Mouse (Mus musculus): ENCODE measurements at regions not wholly inside any gene's neighbourhood (a gene's known extent, or its start where the extent isn't known, plus 50 kb on each side); places are given as distances from the start of the nearest gene placed in this dataset.

- H3K4me1 ChIP-seq = peaks cover 7% of the 10 kb centered on the region
- no peak overlapping the region for H3K9ac ChIP-seq
- H3K27ac ChIP-seq = no peak overlapping the region
- no peaks in the 10 kb centered on the region for H3K27me3 ChIP-seq (replicated peaks)
- no peaks in the 10 kb centered on the region for H3K36me3 ChIP-seq
- no peak overlapping the region for H3K4me3 ChIP-seq
- ATAC-seq = no peak
- no peak overlapping the region for H3K4me2 ChIP-seq
- no peaks in the 10 kb centered on the region for H3K9me3 ChIP-seq (replicated peaks)
- WGBS (ENCODE audit: insufficient replicate concordance) = 57% methylated on average over 3 of the region's 3 CpGs
These were observed 147.2 kb upstream of the Irf2bp2 start for GRCm38 (mm10) chr8:126741031-126741430.

GRCm38 (mm10) chr8:126739768-126740167 is 146.0 kb upstream of the Irf2bp2 start:
- Histone ChIP-seq H3K9ac (no peak overlapping the region), H3K4me1 (peaks cover 17% of the 10 kb centered on the region), H3K27me3 (replicated peaks) (no peaks in the 10 kb centered on the region), H3K9me3 (replicated peaks) (no peaks in the 10 kb centered on the region), H3K27ac (no peak overlapping the region), H3K36me3 (no peaks in the 10 kb centered on the region), H3K4me3 (no peak overlapping the region), H3K4me2 (no peak overlapping the region)
- 75% methylated on average over 10 of the region's 10 CpGs for WGBS (ENCODE audit: insufficient replicate concordance)
- no peak for ATAC-seq

GRCm38 (mm10) chr8:126737032-126737431 is 143.2 kb upstream of the Irf2bp2 start:
- no peak for ATAC-seq
- WGBS (ENCODE audit: insufficient replicate concordance) = 51% methylated on average over 5 of the region's 5 CpGs
- Histone ChIP-seq H3K4me3 (no peak overlapping the region), H3K9me3 (replicated peaks) (no peaks in the 10 kb centered on the region), H3K4me2 (no peak overlapping the region), H3K27ac (0 out of 2 replicates have a peak overlapping the region, but pooled peaks have one; percentile 47), H3K9ac (no peak overlapping the region), H3K4me1 (peaks cover 18% of the 10 kb centered on the region), H3K36me3 (no peaks in the 10 kb centered on the region), H3K27me3 (replicated peaks) (no peaks in the 10 kb centered on the region)

GRCm38 (mm10) chr8:126736441-126736962 is 142.7 kb upstream of the Irf2bp2 start:
- no peaks in the 10 kb centered on the region for H3K27me3 ChIP-seq (replicated peaks)
- WGBS (ENCODE audit: insufficient replicate concordance) = 50% methylated on average over 10 of the region's 10 CpGs
- peaks cover 18% of the 10 kb centered on the region for H3K4me1 ChIP-seq
- peak; percentile 40 for ATAC-seq
- no peak overlapping the region for H3K9ac ChIP-seq
- H3K4me2 ChIP-seq = no peak overlapping the region
- no peak overlapping the region for H3K4me3 ChIP-seq
- H3K36me3 ChIP-seq = no peaks in the 10 kb centered on the region
- H3K27ac ChIP-seq = peak overlapping the region; percentile 85
- no peaks in the 10 kb centered on the region for H3K9me3 ChIP-seq (replicated peaks)

- Histone ChIP-seq H3K4me1 (peaks cover 18% of the 10 kb centered on the region), H3K4me3 (no peak overlapping the region), H3K27ac (peak overlapping the region; percentile 85), H3K9me3 (replicated peaks) (no peaks in the 10 kb centered on the region), H3K4me2 (no peak overlapping the region), H3K36me3 (no peaks in the 10 kb centered on the region), H3K9ac (no peak overlapping the region), H3K27me3 (replicated peaks) (no peaks in the 10 kb centered on the region)
- WGBS (ENCODE audit: insufficient replicate concordance) = 60% methylated on average over 25 of the region's 25 CpGs
- ATAC-seq = peak; percentile 57
These were observed 142.0 kb upstream of the Irf2bp2 start for GRCm38 (mm10) chr8:126735488-126736440.

- Histone ChIP-seq H3K4me2 (no peak overlapping the region), H3K27me3 (replicated peaks) (no peaks in the 10 kb centered on the region), H3K36me3 (no peaks in the 10 kb centered on the region), H3K27ac (peak overlapping the region; percentile 49), H3K9ac (no peak overlapping the region), H3K4me3 (no peak overlapping the region), H3K9me3 (replicated peaks) (no peaks in the 10 kb centered on the region), H3K4me1 (peaks cover 18% of the 10 kb centered on the region)
- 63% methylated on average over 7 of the region's 7 CpGs for WGBS (ENCODE audit: insufficient replicate concordance)
- no peak for ATAC-seq
These were observed 141.1 kb upstream of the Irf2bp2 start for GRCm38 (mm10) chr8:126734743-126735487.

GRCm38 (mm10) chr8:126733779-126734178 is 140.0 kb upstream of the Irf2bp2 start:
- H3K4me2 ChIP-seq = no peak overlapping the region
- WGBS (ENCODE audit: insufficient replicate concordance) = 62% methylated on average over 6 of the region's 6 CpGs
- no peak overlapping the region for H3K4me3 ChIP-seq
- no peaks in the 10 kb centered on the region for H3K9me3 ChIP-seq (replicated peaks)
- no peaks in the 10 kb centered on the region for H3K36me3 ChIP-seq
- no peak overlapping the region for H3K27ac ChIP-seq
- H3K27me3 ChIP-seq (replicated peaks) = no peaks in the 10 kb centered on the region
- peaks cover 18% of the 10 kb centered on the region for H3K4me1 ChIP-seq
- no peak overlapping the region for H3K9ac ChIP-seq
- no peak for ATAC-seq

GRCm38 (mm10) chr8:126733307-126733706 is 139.5 kb upstream of the Irf2bp2 start:
- Histone ChIP-seq H3K4me1 (peaks cover 18% of the 10 kb centered on the region), H3K36me3 (no peaks in the 10 kb centered on the region), H3K27me3 (replicated peaks) (no peaks in the 10 kb centered on the region), H3K9me3 (replicated peaks) (no peaks in the 10 kb centered on the region), H3K27ac (no peak overlapping the region), H3K4me3 (no peak overlapping the region), H3K9ac (no peak overlapping the region), H3K4me2 (no peak overlapping the region)
- WGBS (ENCODE audit: insufficient replicate concordance) = 66% methylated on average over 7 of the region's 7 CpGs
- ATAC-seq = no peak

GRCm38 (mm10) chr8:126730017-126730631 is 136.3 kb upstream of the Irf2bp2 start:
- Histone ChIP-seq H3K9me3 (replicated peaks) (no peaks in the 10 kb centered on the region), H3K27me3 (replicated peaks) (no peaks in the 10 kb centered on the region), H3K9ac (no peak overlapping the region), H3K36me3 (no peaks in the 10 kb centered on the region), H3K4me2 (no peak overlapping the region), H3K4me1 (peaks cover 4% of the 10 kb centered on the region; the same call in 1 of the 2 replicates), H3K4me3 (no peak overlapping the region), H3K27ac (no peak overlapping the region)
- WGBS (ENCODE audit: insufficient replicate concordance) = 62% methylated on average over 2 of the region's 3 CpGs
- ATAC-seq = no peak

GRCm38 (mm10) chr8:126728987-126729632 is 135.3 kb upstream of the Irf2bp2 start:
- Histone ChIP-seq H3K36me3 (no peaks in the 10 kb centered on the region), H3K9me3 (replicated peaks) (no peaks in the 10 kb centered on the region), H3K27me3 (replicated peaks) (no peaks in the 10 kb centered on the region), H3K4me3 (no peak overlapping the region), H3K27ac (no peak overlapping the region), H3K4me1 (no peaks in the 10 kb centered on the region), H3K4me2 (no peak overlapping the region), H3K9ac (no peak overlapping the region)
- WGBS (ENCODE audit: insufficient replicate concordance) = 70% methylated on average over 12 of the region's 12 CpGs
- ATAC-seq = no peak

- H3K9ac ChIP-seq = no peak overlapping the region
- no peaks in the 10 kb centered on the region for H3K9me3 ChIP-seq (replicated peaks)
- H3K4me2 ChIP-seq = no peak overlapping the region
- H3K4me1 ChIP-seq = no peaks in the 10 kb centered on the region
- H3K27ac ChIP-seq = no peak overlapping the region
- no peaks in the 10 kb centered on the region for H3K36me3 ChIP-seq
- H3K4me3 ChIP-seq = no peak overlapping the region
- WGBS (ENCODE audit: insufficient replicate concordance) = 74% methylated on average over 5 of the region's 5 CpGs
- ATAC-seq = no peak
- H3K27me3 ChIP-seq (replicated peaks) = no peaks in the 10 kb centered on the region
These were observed 134.3 kb upstream of the Irf2bp2 start for GRCm38 (mm10) chr8:126728135-126728534.

Data from liver, embryonic 12.5 days (tissue).